Mouse (Mus musculus): Measurements from ENCODE around the gene Dcaf5. TPM values are rescaled to one million over a fixed set of nuclear protein-coding genes. Genes with fewer than 3 reads are reported as not detected.

Dcaf5 gene
- polyA plus RNA-seq, 1 experiment from 2014 or later: 17.4 TPM

GRCm38 (mm10) chr12:80399147-80399546 lies 37.3 kb downstream of the Dcaf5 start:
- Histone ChIP-seq H3K4me3 (no peak overlapping the region), H3K27me3 (no peaks in the 10 kb centered on the region), H3K9me3 (no peaks in the 10 kb centered on the region), H3K9ac (no peak overlapping the region), H3K36me3 (peaks cover 84% of the 10 kb centered on the region), H3K4me2 (replicated peaks) (no peak overlapping the region), H3K27ac (no peak overlapping the region), H3K4me1 (no peaks in the 10 kb centered on the region)
- 78% methylated on average over 2 of the region's 2 CpGs for WGBS
- no peak for ATAC-seq (ENCODE audit: low FRiP score, low read depth)

GRCm38 (mm10) chr12:80396397-80396796 lies 40.0 kb downstream of the Dcaf5 start:
- Histone ChIP-seq H3K4me2 (replicated peaks) (no peak overlapping the region), H3K4me1 (no peaks in the 10 kb centered on the region), H3K36me3 (peaks cover 79% of the 10 kb centered on the region), H3K4me3 (no peak overlapping the region), H3K9me3 (no peaks in the 10 kb centered on the region), H3K27me3 (no peaks in the 10 kb centered on the region), H3K9ac (no peak overlapping the region), H3K27ac (no peak overlapping the region)
- ATAC-seq (ENCODE audit: low FRiP score, low read depth): no peak
- WGBS: 63% methylated on average over 6 of the region's 6 CpGs

GRCm38 (mm10) chr12:80395270-80395669 lies 41.1 kb downstream of the Dcaf5 start:
- no peak for ATAC-seq (ENCODE audit: low FRiP score, low read depth)
- H3K9ac ChIP-seq: no peak overlapping the region
- H3K4me3 ChIP-seq: no peak overlapping the region
- no peak overlapping the region for H3K27ac ChIP-seq
- no peaks in the 10 kb centered on the region for H3K9me3 ChIP-seq
- 93% methylated on average over 4 of the region's 4 CpGs for WGBS
- no peak overlapping the region for H3K4me2 ChIP-seq (replicated peaks)
- no peaks in the 10 kb centered on the region for H3K4me1 ChIP-seq
- H3K27me3 ChIP-seq: no peaks in the 10 kb centered on the region
- H3K36me3 ChIP-seq: peaks cover 76% of the 10 kb centered on the region

- no peaks in the 10 kb centered on the region for H3K4me1 ChIP-seq
- no peak for ATAC-seq (ENCODE audit: low FRiP score, low read depth)
- no peak overlapping the region for H3K4me2 ChIP-seq (replicated peaks)
- H3K36me3 ChIP-seq: peaks cover 75% of the 10 kb centered on the region
- H3K4me3 ChIP-seq: no peak overlapping the region
- H3K9me3 ChIP-seq: no peaks in the 10 kb centered on the region
- no peak overlapping the region for H3K27ac ChIP-seq
- H3K27me3 ChIP-seq: no peaks in the 10 kb centered on the region
- no peak overlapping the region for H3K9ac ChIP-seq
- 93% methylated on average over 2 of the region's 2 CpGs for WGBS
Observed at GRCm38 (mm10) chr12:80394045-80394444, 42.4 kb downstream of the Dcaf5 start.

- 0 out of 2 replicates have a peak, but pooled peaks cover 2% of the 10 kb centered on the region for H3K4me1 ChIP-seq
- H3K4me3 ChIP-seq: no peak overlapping the region
- no peak overlapping the region for H3K4me2 ChIP-seq (replicated peaks)
- ATAC-seq (ENCODE audit: low FRiP score, low read depth): no peak
- WGBS: 51% methylated on average over 3 of the region's 3 CpGs
- H3K27me3 ChIP-seq: no peaks in the 10 kb centered on the region
- H3K27ac ChIP-seq: no peak overlapping the region
- peaks cover 60% of the 10 kb centered on the region for H3K36me3 ChIP-seq
- no peak overlapping the region for H3K9ac ChIP-seq
- no peaks in the 10 kb centered on the region for H3K9me3 ChIP-seq
Observed at GRCm38 (mm10) chr12:80389448-80389847, 47.0 kb downstream of the Dcaf5 start.

- H3K27me3 ChIP-seq: no peaks in the 10 kb centered on the region
- H3K4me1 ChIP-seq: 0 out of 2 replicates have a peak, but pooled peaks cover 2% of the 10 kb centered on the region
- WGBS: 93% methylated on average over 5 of the region's 5 CpGs
- H3K36me3 ChIP-seq: peaks cover 60% of the 10 kb centered on the region
- no peak overlapping the region for H3K4me3 ChIP-seq
- no peak overlapping the region for H3K9ac ChIP-seq
- H3K9me3 ChIP-seq: no peaks in the 10 kb centered on the region
- H3K27ac ChIP-seq: no peak overlapping the region
- no peak overlapping the region for H3K4me2 ChIP-seq (replicated peaks)
- no peak for ATAC-seq (ENCODE audit: low FRiP score, low read depth)
Observed at GRCm38 (mm10) chr12:80387326-80387725, 49.1 kb downstream of the Dcaf5 start.

GRCm38 (mm10) chr12:80385361-80385760 lies 51.0 kb downstream of the Dcaf5 start:
- Histone ChIP-seq H3K4me2 (replicated peaks) (no peak overlapping the region), H3K9ac (no peak overlapping the region), H3K27ac (no peak overlapping the region), H3K36me3 (peaks cover 50% of the 10 kb centered on the region), H3K9me3 (no peaks in the 10 kb centered on the region), H3K27me3 (no peaks in the 10 kb centered on the region), H3K4me3 (no peak overlapping the region), H3K4me1 (peaks cover 7% of the 10 kb centered on the region)
- WGBS: 94% methylated on average over 1 of the region's 1 CpGs
- ATAC-seq (ENCODE audit: low FRiP score, low read depth): no peak

- Histone ChIP-seq H3K36me3 (peaks cover 53% of the 10 kb centered on the region), H3K4me2 (replicated peaks) (no peak overlapping the region), H3K9ac (no peak overlapping the region), H3K4me1 (peaks cover 10% of the 10 kb centered on the region), H3K9me3 (no peaks in the 10 kb centered on the region), H3K27ac (no peak overlapping the region), H3K4me3 (no peak overlapping the region), H3K27me3 (no peaks in the 10 kb centered on the region)
- 92% methylated on average over 8 of the region's 8 CpGs for WGBS
- ATAC-seq (ENCODE audit: low FRiP score, low read depth): no peak
Observed at GRCm38 (mm10) chr12:80383478-80383877, 52.9 kb downstream of the Dcaf5 start.

- no peak for ATAC-seq (ENCODE audit: low FRiP score, low read depth)
- Histone ChIP-seq H3K36me3 (peaks cover 54% of the 10 kb centered on the region), H3K9ac (no peak overlapping the region), H3K9me3 (no peaks in the 10 kb centered on the region), H3K4me3 (no peak overlapping the region), H3K4me1 (peaks cover 10% of the 10 kb centered on the region), H3K4me2 (replicated peaks) (no peak overlapping the region), H3K27me3 (no peaks in the 10 kb centered on the region), H3K27ac (no peak overlapping the region)
- WGBS: 89% methylated on average over 2 of the region's 2 CpGs
Observed at GRCm38 (mm10) chr12:80382794-80383193, 53.6 kb downstream of the Dcaf5 start.

- Histone ChIP-seq H3K27ac (peak overlapping the region; percentile 83), H3K27me3 (no peaks in the 10 kb centered on the region), H3K9me3 (no peaks in the 10 kb centered on the region), H3K9ac (no peak overlapping the region), H3K4me3 (no peak overlapping the region), H3K36me3 (peaks cover 55% of the 10 kb centered on the region), H3K4me1 (peaks cover 10% of the 10 kb centered on the region), H3K4me2 (replicated peaks) (no peak overlapping the region; the same call in 1 of the 2 replicates)
- WGBS: 90% methylated on average over 10 of the region's 10 CpGs
- ATAC-seq (ENCODE audit: low FRiP score, low read depth): peak; percentile 61; the same call in 1 of the 2 replicates
Observed at GRCm38 (mm10) chr12:80379831-80380457, 56.5 kb downstream of the Dcaf5 start.

GRCm38 (mm10) chr12:80379393-80379792 lies 57.0 kb downstream of the Dcaf5 start:
- peaks cover 10% of the 10 kb centered on the region for H3K4me1 ChIP-seq
- no peak overlapping the region for H3K4me3 ChIP-seq
- no peak overlapping the region for H3K4me2 ChIP-seq (replicated peaks)
- peaks cover 54% of the 10 kb centered on the region for H3K36me3 ChIP-seq
- no peaks in the 10 kb centered on the region for H3K27me3 ChIP-seq
- no peak for ATAC-seq (ENCODE audit: low FRiP score, low read depth)
- no peaks in the 10 kb centered on the region for H3K9me3 ChIP-seq
- 83% methylated on average over 4 of the region's 4 CpGs for WGBS
- H3K9ac ChIP-seq: no peak overlapping the region
- peak overlapping the region; percentile 63 for H3K27ac ChIP-seq

GRCm38 (mm10) chr12:80377604-80378003 lies 58.8 kb downstream of the Dcaf5 start:
- WGBS: 23% methylated on average over 1 of the region's 1 CpGs
- no peak for ATAC-seq (ENCODE audit: low FRiP score, low read depth)
- H3K36me3 ChIP-seq: peaks cover 57% of the 10 kb centered on the region

GRCm38 (mm10) chr12:80375721-80376120 lies 60.7 kb downstream of the Dcaf5 start:
- peaks cover 21% of the 10 kb centered on the region for H3K4me1 ChIP-seq
- no peak for ATAC-seq (ENCODE audit: low FRiP score, low read depth)
- WGBS: 90% methylated on average over 4 of the region's 4 CpGs
- H3K9me3 ChIP-seq: no peaks in the 10 kb centered on the region
- peaks cover 65% of the 10 kb centered on the region for H3K36me3 ChIP-seq
- no peaks in the 10 kb centered on the region for H3K27me3 ChIP-seq
- H3K4me3 ChIP-seq: no peak overlapping the region
- H3K4me2 ChIP-seq (replicated peaks): no peak overlapping the region
- H3K27ac ChIP-seq: no peak overlapping the region
- H3K9ac ChIP-seq: no peak overlapping the region

More at GRCm38 (mm10) chr12:80377604-80378003, 58.8 kb downstream of the Dcaf5 start:
- Histone ChIP-seq H3K4me2 (replicated peaks) (no peak overlapping the region), H3K27me3 (no peaks in the 10 kb centered on the region), H3K4me3 (no peak overlapping the region), H3K4me1 (peaks cover 10% of the 10 kb centered on the region), H3K9ac (no peak overlapping the region), H3K9me3 (no peaks in the 10 kb centered on the region), H3K27ac (no peak overlapping the region)
